Mouse (Mus musculus) heart, adult 2 months (tissue): ENCODE data around the gene Bcl2a1c.

Source experiments
- CTCF ChIP-seq: fragments of 200-600 bp; IDR thresholded peaks from 2 replicates; pipeline ENCODE4 v1.8.1; 2022; ENCODE audit warnings: antibody characterized with exemption, mild to moderate bottlenecking, moderate library complexity
- EP300 ChIP-seq: fragments of 200-500 bp; IDR thresholded peaks from 2 replicates; pipeline ENCODE4 v1.6.1; 2011; ENCODE audit warnings: low read depth, low read length, control low read depth; ENCODE audit not compliant: insufficient read depth
- POLR2A ChIP-seq: fragments of 200-500 bp; IDR thresholded peaks from 2 replicates; pipeline ENCODE4 v1.6.1; 2011; ENCODE audit warnings: mild to moderate bottlenecking, low read depth, low read length, control low read depth; ENCODE audit not compliant: insufficient read depth

- TF ChIP-seq EP300 (no peak), CTCF (no peak), POLR2A (no peak)
These were observed 3.8 kb upstream of the Bcl2a1c start for GRCm38 (mm10) chr9:114326011-114326748.
